Mouse (Mus musculus): ENCODE data around the gene F930015N05Rik.
A peak's percentile ranks its signal among the peaks of the same experiment; 100 is the strongest.

Gene F930015N05Rik

GRCm38 (mm10) chr11:64436412-64436727 lies at the start of gene F930015N05Rik:
Gene F930015N05Rik, minus strand, starts transcription at chr11:64436653.
- DNase-seq (ENCODE audit: low spot score in 2 of 2), result peak in 1 of 2 experiments; percentile 6

- DNase-seq (ENCODE audit: low spot score in 2 of 2), result no peak
These were observed 45.0 kb upstream of the F930015N05Rik start for GRCm38 (mm10) chr11:64481445-64481844.

GRCm38 (mm10) chr11:64473679-64474078 lies 37.2 kb upstream of the F930015N05Rik start:
- DNase-seq (ENCODE audit: low spot score in 2 of 2), result no peak

- no peak for DNase-seq (ENCODE audit: low spot score in 2 of 2)
These were observed 34.2 kb upstream of the F930015N05Rik start for GRCm38 (mm10) chr11:64470689-64471088.

GRCm38 (mm10) chr11:64468737-64469136 lies 32.3 kb upstream of the F930015N05Rik start:
- DNase-seq (ENCODE audit: low spot score in 2 of 2), result no peak

- no peak for DNase-seq (ENCODE audit: low spot score in 2 of 2)
These were observed 25.3 kb upstream of the F930015N05Rik start for GRCm38 (mm10) chr11:64461746-64462145.

- DNase-seq (ENCODE audit: low spot score in 2 of 2), result no peak
These were observed 12.3 kb upstream of the F930015N05Rik start for GRCm38 (mm10) chr11:64448586-64449315.

- no peak for DNase-seq (ENCODE audit: low spot score in 2 of 2)
These were observed 8.8 kb upstream of the F930015N05Rik start for GRCm38 (mm10) chr11:64445227-64445626.

- no peak for DNase-seq (ENCODE audit: low spot score in 2 of 2)
These were observed 6.2 kb upstream of the F930015N05Rik start for GRCm38 (mm10) chr11:64442701-64443100.

GRCm38 (mm10) chr11:64442119-64442518 lies 5.7 kb upstream of the F930015N05Rik start:
- peak; percentile 9 to 52 for DNase-seq (ENCODE audit: low spot score in 2 of 2)

- DNase-seq (ENCODE audit: low spot score in 2 of 2), result no peak
These were observed 2.5 kb upstream of the F930015N05Rik start for GRCm38 (mm10) chr11:64438909-64439308.

- no peak for DNase-seq (ENCODE audit: low spot score in 2 of 2)
These were observed 1.3 kb upstream of the F930015N05Rik start for GRCm38 (mm10) chr11:64437721-64438120.

GRCm38 (mm10) chr11:64436791-64437298 lies 392 bp upstream of the F930015N05Rik start:
- DNase-seq (ENCODE audit: low spot score in 2 of 2), result no peak

GRCm38 (mm10) chr11:64435546-64436411 lies 674 bp downstream of the F930015N05Rik start:
- peak in 1 of 2 experiments; percentile 18 for DNase-seq (ENCODE audit: low spot score in 2 of 2)

GRCm38 (mm10) chr11:64434611-64435545 lies 1.6 kb downstream of the F930015N05Rik start, which contains the start of gene Hs3st3a1:
Gene Hs3st3a1, plus strand, starts transcription at chr11:64435332.
- DNase-seq (ENCODE audit: low spot score in 2 of 2), result peak; percentile 11 to 25

- no peak for DNase-seq (ENCODE audit: low spot score in 2 of 2)
These were observed 17.5 kb downstream of the F930015N05Rik start for GRCm38 (mm10) chr11:64418969-64419368.

- DNase-seq (ENCODE audit: low spot score in 2 of 2), result no peak
These were observed 35.8 kb downstream of the F930015N05Rik start for GRCm38 (mm10) chr11:64400534-64401093.

GRCm38 (mm10) chr11:64397612-64398011 lies 38.8 kb downstream of the F930015N05Rik start:
- DNase-seq (ENCODE audit: low spot score in 2 of 2), result no peak

- DNase-seq (ENCODE audit: low spot score in 2 of 2), result no peak
These were observed 39.5 kb downstream of the F930015N05Rik start for GRCm38 (mm10) chr11:64396949-64397348.

GRCm38 (mm10) chr11:64396331-64396881 lies 40.0 kb downstream of the F930015N05Rik start:
- DNase-seq (ENCODE audit: low spot score in 2 of 2), result peak; percentile 79 to 84

GRCm38 (mm10) chr11:64386333-64386732 lies 50.1 kb downstream of the F930015N05Rik start:
- DNase-seq (ENCODE audit: low spot score in 2 of 2), result no peak
